Mouse (Mus musculus): ENCODE data around the gene 4933415A04Rik.

DNA sequence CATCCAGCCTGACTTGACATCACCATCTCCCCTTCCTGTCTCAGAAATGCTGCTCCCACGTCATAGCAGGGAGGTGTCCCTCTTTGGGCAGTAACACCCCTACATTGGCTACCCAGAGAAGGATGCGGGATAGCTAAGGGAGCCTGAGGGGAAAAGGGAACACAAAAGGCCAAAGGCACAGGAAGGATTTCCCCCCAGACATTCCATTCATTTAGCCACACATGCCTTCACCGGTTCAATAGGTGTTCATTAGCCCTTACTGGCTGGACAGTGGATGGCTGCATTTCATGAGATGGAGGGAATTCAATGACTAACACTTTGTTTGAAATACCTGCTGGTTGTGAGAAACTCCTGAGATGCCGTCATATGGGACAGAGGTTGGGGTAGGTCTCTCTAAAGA, 40.2 kb upstream of the 4933415A04Rik start:
- TF ChIP-seq CTCF (IDR thresholded peaks at IDR 0.05; ENCODE audit: low read depth, low read length): no peak
- TF ChIP-seq POLR2A (IDR thresholded peaks at IDR 0.05; ENCODE audit: extremely low read depth, insufficient read depth, low read length): no peak

All from liver, adult 2 months (tissue).